8 mouse cellular contexts compared by ENCODE assay signal in genomic region chr4:136284455-136284854, GRCm38 (mm10). TPM values are rescaled to one million over a fixed set of nuclear protein-coding genes. Genes with fewer than 3 reads are reported as not detected.
DNase-seq lines count a peak whose midpoint lies in the region; ATAC-seq and TF ChIP-seq lines count a peak whose summit lies in the region.

Gene Zfp46, plus strand, starts transcription at chr4:136284683.

- peak; percentile 75 for TF ChIP-seq EP300 in lung, postnatal 0 days (IDR thresholded peaks at IDR 0.05)

- intact Hi-C loops in gastrocnemius, adult 2 months (cut with DNase I): no loop called here

- H3K9ac ChIP-seq in hindbrain, embryonic 15.5 days: peak within 1 kb of the TSS; percentile 68
- peak within 1 kb of the TSS; percentile 46 for H3K9ac ChIP-seq in lung, postnatal 0 days (replicated peaks; ENCODE audit: low read depth)

- peaks cover 20% of the 10 kb centered on the region for H3K36me3 ChIP-seq in hindbrain, embryonic 15.5 days
- H3K36me3 ChIP-seq in lung, postnatal 0 days (ENCODE audit: insufficient read depth, low read length): peaks cover 13% of the 10 kb centered on the region; the same call in 1 of the 2 replicates

- H3K4me3 ChIP-seq in gastrocnemius, adult 2 months: peak within 1 kb of the TSS; percentile 82
- peak within 1 kb of the TSS; percentile 61 for H3K4me3 ChIP-seq in hindbrain, embryonic 15.5 days
- H3K4me3 ChIP-seq in lung, postnatal 0 days (ENCODE audit: low read depth, low read length): peak within 1 kb of the TSS; percentile 67

- ATAC-seq in hindbrain, embryonic 15.5 days (ENCODE audit: low FRiP score, low read depth): no peak
- peak; percentile 7; the same call in 1 of the 2 replicates for ATAC-seq in lung, postnatal 0 days

- H3K4me2 ChIP-seq in hindbrain, embryonic 15.5 days: peak within 1 kb of the TSS; percentile 90
- peak within 1 kb of the TSS; percentile 76 for H3K4me2 ChIP-seq in lung, postnatal 0 days (replicated peaks; ENCODE audit: low read depth, low read length)

- no peak for TF ChIP-seq CTCF in gastrocnemius, adult 2 months (IDR thresholded peaks at IDR 0.05)
- TF ChIP-seq CTCF in lung, postnatal 0 days (IDR thresholded peaks at IDR 0.05): 0 out of 2 replicates have a peak, but pooled peaks have one; percentile 6

- WGBS in hindbrain, embryonic 15.5 days: 22% methylated on average over 5 of the region's 5 CpGs
- 18% methylated on average over 5 of the region's 5 CpGs for WGBS in lung, postnatal 0 days

- peaks cover 41% of the 10 kb centered on the region for H3K4me1 ChIP-seq in hindbrain, embryonic 15.5 days (replicated peaks)
- H3K4me1 ChIP-seq in lung, postnatal 0 days (ENCODE audit: insufficient read depth, low read depth, low read length): peaks cover 9% of the 10 kb centered on the region; the same call in 1 of the 2 replicates

- H3K27me3 ChIP-seq in hindbrain, embryonic 15.5 days: peaks cover 10% of the 10 kb centered on the region
- H3K27me3 ChIP-seq in lung, postnatal 0 days (replicated peaks; ENCODE audit: insufficient read depth, low read length): no peaks in the 10 kb centered on the region

- H3K9me3 ChIP-seq in hindbrain, embryonic 15.5 days: no peaks in the 10 kb centered on the region
- no peaks in the 10 kb centered on the region for H3K9me3 ChIP-seq in lung, postnatal 0 days (ENCODE audit: low read length)

- DNase-seq in adipocyte (ENCODE audit: low spot score): peak; percentile 70
- DNase-seq in cerebellum, adult 9-10 months: peak; percentile 80
- peak; percentile 87 for DNase-seq in gastrocnemius, adult 2 months
- peak; percentile 71 to 76 for DNase-seq in layer of hippocampus, postnatal 36 days
- DNase-seq in lung, postnatal 0 days (ENCODE audit: low spot score): peak; percentile 93
- peak; percentile 91 for DNase-seq in right cerebral cortex, postnatal 14 days
- DNase-seq in thymus, postnatal 0 days (ENCODE audit: low spot score): no peak

- peak within 1 kb of the TSS; percentile 92 for H3K27ac ChIP-seq in gastrocnemius, adult 2 months
- H3K27ac ChIP-seq in hindbrain, embryonic 15.5 days (replicated peaks): peak within 1 kb of the TSS; percentile 84
- peak within 1 kb of the TSS; percentile 95 for H3K27ac ChIP-seq in lung, postnatal 0 days (ENCODE audit: low read length)

RNA-seq across cellular contexts. Expression of gene Zfp46, which starts in this region (rescaled TPM):
- 10 to 100 TPM; 21.0 to 36.7 TPM for total RNA-seq in gastrocnemius, adult 2 months (2021)
- polyA plus RNA-seq in hindbrain, embryonic 15.5 days (2015; fragmentation: Nextera tagmentation; extraction: Ambion mirVana): 38.8 and 41.3 TPM in 2 replicates
- total RNA-seq in layer of hippocampus, postnatal 36 days (2021): 10 to 100 TPM; 37.7 to 43.1 TPM
- 18.4 and 21.0 TPM in 2 replicates for polyA plus RNA-seq in lung, postnatal 0 days (2015; fragmentation: Nextera tagmentation; extraction: Ambion mirVana)
- polyA plus RNA-seq in thymus, postnatal 0 days (2015; fragmentation: Nextera tagmentation; extraction: Ambion mirVana): 7.5 and 8.2 TPM in 2 replicates
